Mouse (Mus musculus) embryonic facial prominence, embryonic 13.5 days (tissue): ENCODE measurements around the gene Celf2. TPM values are rescaled to one million over a fixed set of nuclear protein-coding genes. Genes with fewer than 3 reads are reported as not detected.
"Not testable (repeated sequence)": the region's sequence is repeated elsewhere in the genome, so short reads cannot be mapped to it uniquely, and the experiment has no call there.

ENCODE experiments used
- ATAC-seq: fragments of 200-750 bp; cut with Nextera tagmentation; 2 replicates; pipeline ENCODE4 v1.8.0; 2017; ENCODE audit warnings: low read depth; ENCODE audit not compliant: insufficient number of reproducible peaks, insufficient read depth, low FRiP score, low TSS enrichment
- H3K27ac ChIP-seq: fragments of 300-500 bp; sonication (generic); 2 replicates; pipeline ENCODE4 v1.5.1; 2015; ENCODE audit warnings: moderate library complexity, mild to moderate bottlenecking, inconsistent platforms
- H3K27me3 ChIP-seq: fragments of 300-500 bp; sonication (generic); 2 replicates; pipeline ENCODE4 v1.6.1; 2015; ENCODE audit warnings: mild to moderate bottlenecking, inconsistent platforms
- H3K36me3 ChIP-seq: fragments of 300-500 bp; sonication (generic); 2 replicates; pipeline ENCODE4 v1.6.1; 2015; ENCODE audit warnings: mild to moderate bottlenecking, inconsistent platforms
- H3K4me1 ChIP-seq: fragments of 300-500 bp; sonication (generic); 2 replicates; pipeline ENCODE4 v1.6.1; 2015; ENCODE audit warnings: inconsistent platforms
- H3K4me2 ChIP-seq: fragments of 300-500 bp; sonication (generic); 2 replicates; pipeline ENCODE4 v1.6.1; 2015; ENCODE audit warnings: moderate library complexity, mild to moderate bottlenecking, inconsistent platforms
- H3K4me3 ChIP-seq: fragments of 300-500 bp; sonication (generic); 2 replicates; pipeline ENCODE4 v1.5.1; 2015; ENCODE audit warnings: mild to moderate bottlenecking, inconsistent platforms
- H3K9ac ChIP-seq: fragments of 300-500 bp; sonication (generic); 2 replicates; pipeline ENCODE4 v1.6.1; 2015; ENCODE audit warnings: mild to moderate bottlenecking, inconsistent platforms
- H3K9me3 ChIP-seq: fragments of 300-500 bp; sonication (generic); 2 replicates; pipeline ENCODE4 v1.6.1; 2016; ENCODE audit warnings: inconsistent platforms
- WGBS: fragments of 180-500 bp; shearing (Covaris S2); methylation state at CpG from one replicate; pipeline ENCODE4 v1.1.7; 2015; ENCODE audit warnings: mixed read lengths; 5-methylcytosine and 5-hydroxymethylcytosine counted together
- polyA plus RNA-seq: library from polyadenylated mRNA; unstranded; fragments of >200 nt; fragmentation: Nextera tagmentation; extraction: Ambion mirVana; gene quantifications from 2 replicates; pipeline ENCODE4 v1.2.1, GENCODE M21; 2015

Gene Celf2
- polyA plus RNA-seq, 1 experiment from 2014 or later, result 43.6 TPM

- H3K27me3 ChIP-seq, result no peaks in the 10 kb centered on the region
- WGBS, result 32% methylated on average over 1 of the region's 1 CpGs
- no peak overlapping the region for H3K4me3 ChIP-seq
- ATAC-seq, result no peak
- H3K4me1 ChIP-seq, result no peaks in the 10 kb centered on the region
- H3K27ac ChIP-seq, result no peak overlapping the region
- no peaks in the 10 kb centered on the region for H3K9me3 ChIP-seq
- no peak overlapping the region for H3K4me2 ChIP-seq
- no peak overlapping the region for H3K9ac ChIP-seq
- no peaks in the 10 kb centered on the region for H3K36me3 ChIP-seq
Observed at GRCm38 (mm10) chr2:6594736-6595135, 914.6 kb downstream of the Celf2 start.

DNA sequence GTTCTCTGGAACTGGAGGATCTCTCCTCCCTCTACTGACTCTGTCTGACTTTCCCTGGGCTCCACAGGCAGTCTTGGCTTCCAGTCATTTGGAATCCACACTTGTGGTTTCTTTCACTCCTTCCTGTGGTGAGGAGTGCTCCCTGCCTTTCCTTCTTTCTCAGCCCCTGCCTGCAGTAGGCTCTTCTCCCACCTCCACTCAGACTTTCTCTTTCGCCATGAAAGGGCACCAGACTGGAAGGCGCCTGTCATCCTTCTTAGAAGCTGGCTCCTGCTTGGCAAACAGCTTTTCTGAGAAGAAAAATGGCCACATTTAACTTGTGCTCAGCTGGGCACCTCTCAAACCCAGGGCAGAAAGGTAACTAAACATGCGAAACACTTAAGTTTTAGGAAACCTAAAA, 915.2 kb downstream of the Celf2 start:
- H3K36me3 ChIP-seq, result no peaks in the 10 kb centered on the region
- H3K27me3 ChIP-seq, result no peaks in the 10 kb centered on the region
- H3K9ac ChIP-seq, result no peak overlapping the region
- 65% methylated on average over 3 of the region's 3 CpGs for WGBS
- no peaks in the 10 kb centered on the region for H3K9me3 ChIP-seq
- H3K4me3 ChIP-seq, result no peak overlapping the region
- no peaks in the 10 kb centered on the region for H3K4me1 ChIP-seq
- H3K4me2 ChIP-seq, result no peak overlapping the region
- no peak for ATAC-seq
- H3K27ac ChIP-seq, result no peak overlapping the region

GRCm38 (mm10) chr2:6593739-6594138, 915.6 kb downstream of the Celf2 start:
- Histone ChIP-seq H3K9me3 (no peaks in the 10 kb centered on the region), H3K9ac (no peak overlapping the region), H3K4me1 (no peaks in the 10 kb centered on the region), H3K27ac (no peak overlapping the region), H3K4me3 (no peak overlapping the region), H3K27me3 (no peaks in the 10 kb centered on the region), H3K4me2 (no peak overlapping the region), H3K36me3 (no peaks in the 10 kb centered on the region)
- ATAC-seq, result no peak
- WGBS, result 78% methylated on average over 14 of the region's 14 CpGs

DNA sequence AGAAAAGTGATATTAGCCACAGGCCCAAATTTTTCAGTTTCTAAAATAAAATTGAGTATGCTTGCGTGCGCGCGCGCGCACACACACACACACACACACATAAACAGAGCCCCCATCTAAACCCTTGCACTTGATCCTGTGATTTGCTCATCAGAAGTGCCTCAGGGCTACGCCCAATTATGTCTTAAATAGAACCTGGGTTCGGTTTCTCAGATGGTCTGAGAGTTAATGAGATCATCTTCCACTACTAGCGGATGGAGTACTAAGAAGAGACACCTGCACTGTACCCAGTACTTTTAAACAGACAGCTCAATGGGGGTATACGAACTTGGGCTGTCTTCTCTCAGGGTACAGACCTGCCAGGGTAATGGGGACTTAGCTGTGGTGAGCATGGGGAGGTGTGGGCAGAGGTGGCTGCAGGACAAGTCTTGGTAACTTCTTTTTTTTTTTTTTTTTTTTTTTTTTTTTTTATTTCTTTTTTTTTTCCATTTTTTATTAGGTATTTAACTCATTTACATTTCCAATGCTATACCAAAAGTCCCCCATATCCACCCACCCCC, 923.2 kb downstream of the Celf2 start:
- no peak overlapping the region for H3K9ac ChIP-seq
- H3K9me3 ChIP-seq, result no peaks in the 10 kb centered on the region
- H3K4me1 ChIP-seq, result no peaks in the 10 kb centered on the region

GRCm38 (mm10) chr2:6585069-6585754, 924.2 kb downstream of the Celf2 start:
- H3K36me3 ChIP-seq, result no peaks in the 10 kb centered on the region
- no peak for ATAC-seq
- WGBS, result 81% methylated on average over 7 of the region's 7 CpGs
- H3K27ac ChIP-seq, result no peak overlapping the region
- no peak overlapping the region for H3K4me3 ChIP-seq
- no peak overlapping the region for H3K9ac ChIP-seq
- H3K4me2 ChIP-seq, result no peak overlapping the region
- H3K4me1 ChIP-seq, result no peaks in the 10 kb centered on the region
- no peaks in the 10 kb centered on the region for H3K27me3 ChIP-seq
- H3K9me3 ChIP-seq, result no peaks in the 10 kb centered on the region

More for the DNA sequence above, 923.2 kb downstream of the Celf2 start:
- H3K27me3 ChIP-seq, result no peaks in the 10 kb centered on the region
- no peaks in the 10 kb centered on the region for H3K36me3 ChIP-seq
- no peak overlapping the region for H3K4me2 ChIP-seq
- no peak overlapping the region for H3K4me3 ChIP-seq
- whole genome bisulfite sequencing, result 79% methylated on average over 10 of the region's 10 CpGs
- ATAC-seq, result no peak
- H3K27ac ChIP-seq, result no peak overlapping the region

DNA sequence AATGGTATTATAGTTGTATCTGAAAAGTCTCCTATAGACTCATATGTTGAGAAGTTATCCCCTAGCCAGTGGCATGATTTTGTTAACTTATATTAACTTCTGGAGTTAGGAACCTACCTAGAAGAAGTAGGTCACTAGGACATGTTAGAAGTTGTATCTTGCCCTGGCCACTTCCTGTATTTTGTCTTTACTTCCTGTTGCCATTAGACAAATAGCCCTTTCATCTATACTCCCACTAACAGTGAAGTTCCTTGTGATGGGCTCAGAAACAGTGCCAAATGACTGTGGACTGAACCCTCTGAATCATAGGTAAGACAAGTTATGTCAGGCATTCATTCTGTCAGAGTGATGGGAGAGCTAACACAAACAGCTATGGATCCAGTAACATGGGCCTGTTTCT, 926.7 kb downstream of the Celf2 start:
- Histone ChIP-seq H3K9me3 (no peaks in the 10 kb centered on the region), H3K4me3 (no peak overlapping the region), H3K9ac (no peak overlapping the region), H3K4me1 (no peaks in the 10 kb centered on the region), H3K27me3 (no peaks in the 10 kb centered on the region), H3K36me3 (no peaks in the 10 kb centered on the region), H3K4me2 (no peak overlapping the region), H3K27ac (no peak overlapping the region)
- no peak for ATAC-seq

- Histone ChIP-seq H3K27ac (no peak overlapping the region), H3K9ac (no peak overlapping the region), H3K9me3 (no peaks in the 10 kb centered on the region), H3K36me3 (no peaks in the 10 kb centered on the region), H3K4me2 (no peak overlapping the region), H3K4me1 (no peaks in the 10 kb centered on the region), H3K27me3 (no peaks in the 10 kb centered on the region), H3K4me3 (no peak overlapping the region)
- no peak for ATAC-seq
- 76% methylated on average over 5 of the region's 5 CpGs for WGBS
Observed at GRCm38 (mm10) chr2:6580066-6580465, 929.3 kb downstream of the Celf2 start.

GRCm38 (mm10) chr2:6575316-6575715, 934.0 kb downstream of the Celf2 start:
- not testable (repeated sequence) for H3K36me3 ChIP-seq, H3K27ac ChIP-seq, H3K4me1 ChIP-seq, H3K4me2 ChIP-seq, H3K4me3 ChIP-seq, H3K9ac ChIP-seq, H3K9me3 ChIP-seq, H3K27me3 ChIP-seq, ATAC-seq
- WGBS, result 93% methylated on average over 3 of the region's 3 CpGs

GRCm38 (mm10) chr2:6573640-6574039, 935.7 kb downstream of the Celf2 start:
- WGBS, result 81% methylated on average over 2 of the region's 2 CpGs
- Histone ChIP-seq H3K4me1 (no peaks in the 10 kb centered on the region), H3K27ac (no peak overlapping the region)

DNA sequence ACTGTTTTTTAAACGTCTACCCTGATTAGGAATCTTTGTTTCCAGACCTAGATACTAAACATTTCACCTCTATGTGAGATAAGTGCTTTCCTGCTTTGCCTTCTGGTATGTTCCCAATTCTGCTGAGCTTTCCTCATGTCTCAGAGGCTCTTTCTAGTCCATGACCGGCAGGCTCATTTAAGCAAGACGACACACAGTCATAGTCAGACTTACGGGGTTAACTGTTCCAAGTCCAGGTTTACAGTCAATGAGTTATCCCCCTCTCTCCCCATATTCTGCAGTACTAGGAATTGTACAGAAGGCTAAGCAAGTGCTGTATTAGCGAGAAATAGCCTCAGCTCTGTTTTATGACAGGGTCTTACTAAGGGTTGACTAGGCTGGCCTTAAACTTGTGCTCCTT, 936.4 kb downstream of the Celf2 start:
- no peak overlapping the region for H3K9ac ChIP-seq
- no peak overlapping the region for H3K4me2 ChIP-seq
- H3K27me3 ChIP-seq, result no peaks in the 10 kb centered on the region
- no peak for ATAC-seq
- H3K4me3 ChIP-seq, result no peak overlapping the region
- H3K27ac ChIP-seq, result no peak overlapping the region
- no peaks in the 10 kb centered on the region for H3K4me1 ChIP-seq
- H3K9me3 ChIP-seq, result no peaks in the 10 kb centered on the region
- no peaks in the 10 kb centered on the region for H3K36me3 ChIP-seq
- WGBS, result 72% methylated on average over 5 of the region's 5 CpGs

More at GRCm38 (mm10) chr2:6573640-6574039, 935.7 kb downstream of the Celf2 start:
- ATAC-seq, result no peak
- Histone ChIP-seq H3K9me3 (no peaks in the 10 kb centered on the region), H3K4me2 (no peak overlapping the region), H3K36me3 (no peaks in the 10 kb centered on the region), H3K27me3 (no peaks in the 10 kb centered on the region), H3K9ac (no peak overlapping the region), H3K4me3 (no peak overlapping the region)

DNA sequence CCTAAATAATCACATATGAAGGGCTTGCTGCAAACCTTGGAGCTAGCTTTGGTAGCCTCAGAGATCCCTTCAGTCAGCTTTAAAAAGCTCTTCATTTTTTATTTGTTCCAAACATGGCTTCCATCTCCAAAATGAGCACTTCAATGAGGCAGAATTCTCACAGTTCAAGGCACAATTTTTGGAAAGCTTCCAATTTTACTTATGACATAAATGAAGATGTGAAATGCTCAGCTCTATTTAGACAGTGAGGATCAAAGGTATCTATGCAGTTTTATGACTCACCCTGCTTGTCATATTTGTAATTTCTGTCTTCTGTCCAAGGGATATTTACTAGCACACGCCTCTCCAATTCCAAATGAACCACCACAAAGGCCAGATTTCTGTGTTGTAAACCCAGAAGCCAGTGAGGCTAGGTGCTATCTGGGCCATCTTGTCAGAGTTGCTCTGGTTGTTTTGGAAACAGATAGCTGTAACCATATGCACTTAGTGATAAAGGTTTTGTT, 940.3 kb downstream of the Celf2 start:
- no peaks in the 10 kb centered on the region for H3K9me3 ChIP-seq
- H3K27ac ChIP-seq, result no peak overlapping the region
- WGBS, result 71% methylated on average over 1 of the region's 1 CpGs
- H3K27me3 ChIP-seq, result no peaks in the 10 kb centered on the region
- no peaks in the 10 kb centered on the region for H3K4me1 ChIP-seq
- no peak overlapping the region for H3K9ac ChIP-seq
- no peak for ATAC-seq
- no peaks in the 10 kb centered on the region for H3K36me3 ChIP-seq
- no peak overlapping the region for H3K4me3 ChIP-seq
- H3K4me2 ChIP-seq, result no peak overlapping the region

- H3K36me3 ChIP-seq, result no peaks in the 10 kb centered on the region
- no peak overlapping the region for H3K9ac ChIP-seq
- H3K4me2 ChIP-seq, result no peak overlapping the region
- no peak for ATAC-seq
- H3K27me3 ChIP-seq, result no peaks in the 10 kb centered on the region
- no peaks in the 10 kb centered on the region for H3K4me1 ChIP-seq
- no peak overlapping the region for H3K27ac ChIP-seq
- 86% methylated on average over 3 of the region's 3 CpGs for WGBS
- no peaks in the 10 kb centered on the region for H3K9me3 ChIP-seq
- no peak overlapping the region for H3K4me3 ChIP-seq
Observed at GRCm38 (mm10) chr2:6565175-6565574, 944.2 kb downstream of the Celf2 start.
